Mouse (Mus musculus): Measurements from ENCODE around the gene C5ar1. TPM values are rescaled to one million over a fixed set of nuclear protein-coding genes. Genes with fewer than 3 reads are reported as not detected.

C5ar1 gene
- polyA plus RNA-seq, 1 experiment from 2014 or later: 1.1 TPM

GRCm38 (mm10) chr7:16250687-16251086 lies 8.7 kb downstream of the C5ar1 start:
- Histone ChIP-seq H3K27me3 (ENCODE audit: control insufficient read depth, insufficient read depth, low read length) (no peaks in the 10 kb centered on the region), H3K9me3 (ENCODE audit: control insufficient read depth, low read length) (no peaks in the 10 kb centered on the region), H3K4me2 (ENCODE audit: low read depth, low read length, severe bottlenecking) (no peak overlapping the region), H3K4me3 (ENCODE audit: low read depth, low read length) (no peak overlapping the region), H3K9ac (ENCODE audit: low read length) (no peak overlapping the region), H3K27ac (ENCODE audit: low read depth, low read length) (no peak overlapping the region), H3K4me1 (replicated peaks; ENCODE audit: control insufficient read depth, insufficient read depth, low read length) (no peaks in the 10 kb centered on the region), H3K36me3 (ENCODE audit: control insufficient read depth, insufficient read depth, low read length) (no peaks in the 10 kb centered on the region)
- WGBS: 87% methylated on average over 5 of the region's 5 CpGs
- ATAC-seq (replicated peaks; ENCODE audit: low FRiP score): no peak
- DNase-seq (ENCODE audit: low spot score): no peak

GRCm38 (mm10) chr7:16245958-16246357 lies 13.4 kb downstream of the C5ar1 start:
- DNase-seq (ENCODE audit: low spot score) (no peak), ATAC-seq (replicated peaks; ENCODE audit: low FRiP score) (no peak)
- Histone ChIP-seq H3K9ac (ENCODE audit: low read length) (no peak overlapping the region), H3K4me1 (replicated peaks; ENCODE audit: control insufficient read depth, insufficient read depth, low read length) (no peaks in the 10 kb centered on the region), H3K36me3 (ENCODE audit: control insufficient read depth, insufficient read depth, low read length) (no peaks in the 10 kb centered on the region), H3K9me3 (ENCODE audit: control insufficient read depth, low read length) (no peaks in the 10 kb centered on the region), H3K27me3 (ENCODE audit: control insufficient read depth, insufficient read depth, low read length) (no peaks in the 10 kb centered on the region), H3K4me2 (ENCODE audit: low read depth, low read length, severe bottlenecking) (no peak overlapping the region), H3K27ac (ENCODE audit: low read depth, low read length) (no peak overlapping the region), H3K4me3 (ENCODE audit: low read depth, low read length) (no peak overlapping the region)
- 52% methylated on average over 2 of the region's 4 CpGs for WGBS

- Histone ChIP-seq H3K9me3 (ENCODE audit: control insufficient read depth, low read length) (no peaks in the 10 kb centered on the region), H3K4me3 (ENCODE audit: low read depth, low read length) (no peak within 1 kb of the TSS), H3K4me1 (replicated peaks; ENCODE audit: control insufficient read depth, insufficient read depth, low read length) (no peaks in the 10 kb centered on the region), H3K9ac (ENCODE audit: low read length) (no peak within 1 kb of the TSS), H3K27ac (ENCODE audit: low read depth, low read length) (no peak within 1 kb of the TSS), H3K36me3 (ENCODE audit: control insufficient read depth, insufficient read depth, low read length) (no peaks in the 10 kb centered on the region), H3K4me2 (ENCODE audit: low read depth, low read length, severe bottlenecking) (no peak within 1 kb of the TSS), H3K27me3 (ENCODE audit: control insufficient read depth, insufficient read depth, low read length) (no peaks in the 10 kb centered on the region)
- WGBS: 83% methylated on average over 5 of the region's 5 CpGs
- DNase-seq (ENCODE audit: low spot score) (no peak), ATAC-seq (replicated peaks; ENCODE audit: low FRiP score) (no peak)
These were observed 15.3 kb downstream of the C5ar1 start, which contains the start of gene C5ar2 for GRCm38 (mm10) chr7:16244067-16244466. TSS of gene C5ar2 (minus strand) at chr7:16244154.

- ATAC-seq (replicated peaks; ENCODE audit: low FRiP score) (no peak), DNase-seq (ENCODE audit: low spot score) (no peak)
- no peaks in the 10 kb centered on the region for H3K36me3 ChIP-seq (ENCODE audit: control insufficient read depth, insufficient read depth, low read length)
- H3K4me1 ChIP-seq (replicated peaks; ENCODE audit: control insufficient read depth, insufficient read depth, low read length): no peaks in the 10 kb centered on the region
- no peaks in the 10 kb centered on the region for H3K9me3 ChIP-seq (ENCODE audit: control insufficient read depth, low read length)
- no peak overlapping the region for H3K4me3 ChIP-seq (ENCODE audit: low read depth, low read length)
- no peak overlapping the region for H3K27ac ChIP-seq (ENCODE audit: low read depth, low read length)
- WGBS: 84% methylated on average over 6 of the region's 6 CpGs
- no peaks in the 10 kb centered on the region for H3K27me3 ChIP-seq (ENCODE audit: control insufficient read depth, insufficient read depth, low read length)
- no peak overlapping the region for H3K4me2 ChIP-seq (ENCODE audit: low read depth, low read length, severe bottlenecking)
- no peak overlapping the region for H3K9ac ChIP-seq (ENCODE audit: low read length)
These were observed 17.1 kb downstream of the C5ar1 start for GRCm38 (mm10) chr7:16242198-16242597.

GRCm38 (mm10) chr7:16241787-16242186 lies 17.6 kb downstream of the C5ar1 start:
- Histone ChIP-seq H3K9me3 (ENCODE audit: control insufficient read depth, low read length) (no peaks in the 10 kb centered on the region), H3K4me3 (ENCODE audit: low read depth, low read length) (no peak overlapping the region), H3K4me1 (replicated peaks; ENCODE audit: control insufficient read depth, insufficient read depth, low read length) (no peaks in the 10 kb centered on the region), H3K27ac (ENCODE audit: low read depth, low read length) (no peak overlapping the region), H3K9ac (ENCODE audit: low read length) (no peak overlapping the region), H3K4me2 (ENCODE audit: low read depth, low read length, severe bottlenecking) (no peak overlapping the region), H3K27me3 (ENCODE audit: control insufficient read depth, insufficient read depth, low read length) (no peaks in the 10 kb centered on the region), H3K36me3 (ENCODE audit: control insufficient read depth, insufficient read depth, low read length) (no peaks in the 10 kb centered on the region)
- 65% methylated on average over 11 of the region's 11 CpGs for WGBS
- ATAC-seq (replicated peaks; ENCODE audit: low FRiP score) (no peak), DNase-seq (ENCODE audit: low spot score) (no peak)

- no peaks in the 10 kb centered on the region for H3K27me3 ChIP-seq (ENCODE audit: control insufficient read depth, insufficient read depth, low read length)
- WGBS: 95% methylated on average over 1 of the region's 1 CpGs
- H3K9ac ChIP-seq (ENCODE audit: low read length): no peak overlapping the region
- H3K4me1 ChIP-seq (replicated peaks; ENCODE audit: control insufficient read depth, insufficient read depth, low read length): no peaks in the 10 kb centered on the region
- no peaks in the 10 kb centered on the region for H3K9me3 ChIP-seq (ENCODE audit: control insufficient read depth, low read length)
- DNase-seq (ENCODE audit: low spot score) (no peak), ATAC-seq (replicated peaks; ENCODE audit: low FRiP score) (no peak)
- H3K36me3 ChIP-seq (ENCODE audit: control insufficient read depth, insufficient read depth, low read length): no peaks in the 10 kb centered on the region
- H3K27ac ChIP-seq (ENCODE audit: low read depth, low read length): no peak overlapping the region
- H3K4me2 ChIP-seq (ENCODE audit: low read depth, low read length, severe bottlenecking): no peak overlapping the region
- H3K4me3 ChIP-seq (ENCODE audit: low read depth, low read length): no peak overlapping the region
These were observed 18.4 kb downstream of the C5ar1 start for GRCm38 (mm10) chr7:16240978-16241303.

- no peak overlapping the region for H3K27ac ChIP-seq (ENCODE audit: low read depth, low read length)
- no peak overlapping the region for H3K9ac ChIP-seq (ENCODE audit: low read length)
- H3K4me2 ChIP-seq (ENCODE audit: low read depth, low read length, severe bottlenecking): no peak overlapping the region
- WGBS: 81% methylated on average over 7 of the region's 7 CpGs
- H3K4me3 ChIP-seq (ENCODE audit: low read depth, low read length): no peak overlapping the region
- H3K4me1 ChIP-seq (replicated peaks; ENCODE audit: control insufficient read depth, insufficient read depth, low read length): no peaks in the 10 kb centered on the region
- no peaks in the 10 kb centered on the region for H3K27me3 ChIP-seq (ENCODE audit: control insufficient read depth, insufficient read depth, low read length)
- H3K36me3 ChIP-seq (ENCODE audit: control insufficient read depth, insufficient read depth, low read length): no peaks in the 10 kb centered on the region
- H3K9me3 ChIP-seq (ENCODE audit: control insufficient read depth, low read length): no peaks in the 10 kb centered on the region
- no peak for DNase-seq (ENCODE audit: low spot score)
- ATAC-seq (replicated peaks; ENCODE audit: low FRiP score): no peak
These were observed 18.9 kb downstream of the C5ar1 start for GRCm38 (mm10) chr7:16240281-16240977.

- no peak overlapping the region for H3K27ac ChIP-seq (ENCODE audit: low read depth, low read length)
- WGBS: 83% methylated on average over 9 of the region's 9 CpGs
- no peak overlapping the region for H3K4me3 ChIP-seq (ENCODE audit: low read depth, low read length)
- no peak overlapping the region for H3K9ac ChIP-seq (ENCODE audit: low read length)
- ATAC-seq (replicated peaks; ENCODE audit: low FRiP score) (no peak), DNase-seq (ENCODE audit: low spot score) (no peak)
- no peaks in the 10 kb centered on the region for H3K27me3 ChIP-seq (ENCODE audit: control insufficient read depth, insufficient read depth, low read length)
- H3K9me3 ChIP-seq (ENCODE audit: control insufficient read depth, low read length): no peaks in the 10 kb centered on the region
- H3K4me2 ChIP-seq (ENCODE audit: low read depth, low read length, severe bottlenecking): no peak overlapping the region
- no peaks in the 10 kb centered on the region for H3K36me3 ChIP-seq (ENCODE audit: control insufficient read depth, insufficient read depth, low read length)
- no peaks in the 10 kb centered on the region for H3K4me1 ChIP-seq (replicated peaks; ENCODE audit: control insufficient read depth, insufficient read depth, low read length)
These were observed 19.8 kb downstream of the C5ar1 start for GRCm38 (mm10) chr7:16239554-16239997.

GRCm38 (mm10) chr7:16229869-16230268 lies 29.5 kb downstream of the C5ar1 start:
- 62% methylated on average over 5 of the region's 5 CpGs for WGBS
- Histone ChIP-seq H3K9ac (ENCODE audit: low read length) (no peak overlapping the region), H3K4me2 (ENCODE audit: low read depth, low read length, severe bottlenecking) (no peak overlapping the region), H3K27ac (ENCODE audit: low read depth, low read length) (no peak overlapping the region), H3K9me3 (ENCODE audit: control insufficient read depth, low read length) (no peaks in the 10 kb centered on the region; the same call in 1 of the 2 replicates), H3K4me1 (replicated peaks; ENCODE audit: control insufficient read depth, insufficient read depth, low read length) (no peaks in the 10 kb centered on the region), H3K27me3 (ENCODE audit: control insufficient read depth, insufficient read depth, low read length) (no peaks in the 10 kb centered on the region), H3K4me3 (ENCODE audit: low read depth, low read length) (no peak overlapping the region), H3K36me3 (ENCODE audit: control insufficient read depth, insufficient read depth, low read length) (no peaks in the 10 kb centered on the region)
- DNase-seq (ENCODE audit: low spot score) (no peak), ATAC-seq (replicated peaks; ENCODE audit: low FRiP score) (no peak)
